Mouse (Mus musculus) lung, adult 2 months (tissue): ENCODE data around the gene Rnf144b.

Experiments used
- CTCF ChIP-seq: fragments of 200-500 bp; IDR thresholded peaks from 2 replicates; pipeline ENCODE4 v1.5.1; 2011; ENCODE audit warnings: mild to moderate bottlenecking, low read length, control low read depth; ENCODE audit not compliant: insufficient read depth
- POLR2A ChIP-seq: fragments of 200-500 bp; IDR thresholded peaks from 2 replicates; pipeline ENCODE4 v1.6.1; 2011; ENCODE audit warnings: low read depth, mild to moderate bottlenecking, control low read depth, low read length, borderline replicate concordance; ENCODE audit errors: extremely low read depth

GRCm38 (mm10) chr13:47246459-47246858, 124.0 kb downstream of the Rnf144b start:
- no peak for TF ChIP-seq CTCF
- TF ChIP-seq POLR2A: no peak
